Mouse (Mus musculus): ENCODE results near the gene Bst2. TPM values are rescaled to one million over a fixed set of nuclear protein-coding genes. Genes with fewer than 3 reads are reported as not detected.

Gene Bst2
- polyA plus RNA-seq, 1 experiment from 2014 or later: 5.6 TPM

DNA sequence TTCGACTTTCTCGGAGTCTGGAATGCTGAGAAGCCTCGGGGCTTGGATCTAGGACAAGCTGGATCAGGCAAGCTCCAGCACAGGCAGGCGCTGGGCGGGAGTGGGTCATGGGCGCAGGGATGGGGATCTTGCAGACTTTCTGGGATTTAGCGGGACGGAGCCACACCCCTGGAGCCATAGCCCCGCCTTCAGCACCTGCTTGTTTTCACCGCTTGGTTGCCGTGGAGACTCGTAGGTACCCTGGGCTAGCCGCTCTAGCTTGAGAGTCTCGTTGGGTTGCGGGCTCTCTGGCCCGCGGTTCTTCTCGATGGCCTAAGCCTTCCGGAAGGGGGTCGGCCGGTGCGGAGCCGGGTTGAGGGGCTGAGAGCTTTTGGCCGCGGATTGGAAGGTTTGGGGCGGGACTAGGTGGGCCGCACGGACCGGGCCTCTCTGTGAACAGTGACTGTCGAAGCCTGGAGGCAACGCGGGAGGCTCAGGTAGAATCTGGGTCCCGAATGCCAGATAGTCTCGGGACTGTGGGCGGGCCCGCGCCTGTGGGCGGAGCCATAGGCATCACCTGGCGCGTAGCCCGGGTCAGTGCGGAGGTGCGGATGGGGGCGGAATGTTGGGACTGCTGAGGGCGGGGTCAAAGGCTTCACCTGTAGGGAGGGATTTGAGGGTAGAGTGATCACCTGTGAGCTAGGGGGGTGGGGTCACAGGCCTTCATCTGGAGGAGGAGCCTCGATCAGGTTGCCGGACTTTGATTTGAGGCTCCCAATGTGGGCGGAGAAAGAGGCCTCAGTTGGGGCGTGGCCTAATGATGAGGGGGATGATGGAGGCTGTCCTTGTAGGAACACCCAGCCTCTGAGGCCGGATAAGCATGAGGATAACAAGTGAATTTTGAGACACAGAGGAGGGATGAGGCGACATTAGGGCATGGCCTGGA, 32.4 kb upstream of the Bst2 start:
- Histone ChIP-seq H3K36me3 (no peaks in the 10 kb centered on the region), H3K4me3 (peak overlapping the region; percentile 56), H3K27ac (peak overlapping the region; percentile 61), H3K27me3 (ENCODE audit: low read depth, poor library complexity, severe bottlenecking) (peaks cover 54% of the 10 kb centered on the region), H3K4me1 (peaks cover 29% of the 10 kb centered on the region), H3K9me3 (replicated peaks) (no peaks in the 10 kb centered on the region)
- WGBS: under 1% methylated on average over 51 of the region's 51 CpGs
- DNase-seq (ENCODE audit: low spot score): peak; percentile 84

GRCm38 (mm10) chr8:71568941-71569340, 31.7 kb upstream of the Bst2 start:
- 14% methylated on average over 6 of the region's 6 CpGs for WGBS
- H3K4me1 ChIP-seq: peaks cover 29% of the 10 kb centered on the region

DNA sequence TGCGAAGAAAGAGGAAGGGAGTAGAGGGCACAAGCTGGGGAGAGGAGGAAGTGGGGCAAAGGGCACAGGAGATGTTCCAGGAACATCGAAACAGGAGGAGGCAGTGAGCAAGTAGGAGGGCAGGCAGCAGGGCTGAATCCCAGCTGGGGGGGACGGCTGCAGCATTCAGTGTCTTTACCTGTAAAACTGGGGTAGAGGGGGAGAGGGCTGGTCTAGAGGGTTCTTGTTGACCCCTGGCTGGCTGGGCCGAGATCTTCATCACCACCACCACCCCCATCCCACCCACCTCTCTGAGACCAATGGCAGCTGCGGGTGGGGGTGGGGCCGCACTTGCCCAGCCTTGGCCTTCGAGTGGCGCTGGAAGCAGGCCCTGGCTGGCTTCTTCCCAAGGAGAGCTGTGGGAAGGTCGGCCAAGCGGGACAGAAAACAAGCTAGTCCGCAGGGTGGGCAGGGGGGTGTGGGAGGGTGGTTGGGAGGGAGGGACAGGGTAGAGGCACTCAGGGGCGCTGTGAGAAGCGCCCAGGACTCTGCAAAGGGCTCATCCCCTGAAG, 31.2 kb upstream of the Bst2 start, which contains the start of gene Slc27a1:
TSS of gene Slc27a1 (plus strand) at position 496 of the 551 bp plus-strand sequence.
- Histone ChIP-seq H3K36me3 (no peaks in the 10 kb centered on the region), H3K9me3 (replicated peaks) (peaks cover 4% of the 10 kb centered on the region), H3K4me1 (peaks cover 29% of the 10 kb centered on the region), H3K4me3 (peak within 1 kb of the TSS; percentile 56), H3K27ac (peak within 1 kb of the TSS; percentile 61), H3K27me3 (ENCODE audit: low read depth, poor library complexity, severe bottlenecking) (peaks cover 66% of the 10 kb centered on the region)
- WGBS: 9% methylated on average over 13 of the region's 13 CpGs
- DNase-seq (ENCODE audit: low spot score): no peak

More at GRCm38 (mm10) chr8:71568941-71569340, 31.7 kb upstream of the Bst2 start:
- H3K27ac ChIP-seq: peak overlapping the region; percentile 61
- DNase-seq (ENCODE audit: low spot score): no peak
- peak overlapping the region; percentile 56 for H3K4me3 ChIP-seq
- H3K36me3 ChIP-seq: no peaks in the 10 kb centered on the region
- peaks cover 61% of the 10 kb centered on the region for H3K27me3 ChIP-seq (ENCODE audit: low read depth, poor library complexity, severe bottlenecking)
- peaks cover 4% of the 10 kb centered on the region for H3K9me3 ChIP-seq (replicated peaks)

GRCm38 (mm10) chr8:71567587-71567986, 30.3 kb upstream of the Bst2 start:
- H3K9me3 ChIP-seq (replicated peaks): peaks cover 4% of the 10 kb centered on the region
- no peak overlapping the region for H3K27ac ChIP-seq
- no peaks in the 10 kb centered on the region for H3K36me3 ChIP-seq
- no peak overlapping the region for H3K4me3 ChIP-seq
- DNase-seq (ENCODE audit: low spot score): no peak
- peaks cover 75% of the 10 kb centered on the region for H3K27me3 ChIP-seq (ENCODE audit: low read depth, poor library complexity, severe bottlenecking)
- H3K4me1 ChIP-seq: peaks cover 34% of the 10 kb centered on the region
- WGBS: 72% methylated on average over 7 of the region's 7 CpGs

GRCm38 (mm10) chr8:71566501-71566900, 29.2 kb upstream of the Bst2 start, which contains the start of gene Nxnl1:
TSS of gene Nxnl1 (minus strand) at chr8:71566601.
- H3K27me3 ChIP-seq (ENCODE audit: low read depth, poor library complexity, severe bottlenecking): peaks cover 79% of the 10 kb centered on the region
- DNase-seq (ENCODE audit: low spot score): no peak
- H3K27ac ChIP-seq: no peak within 1 kb of the TSS
- WGBS: 66% methylated on average over 3 of the region's 3 CpGs
- no peak within 1 kb of the TSS for H3K4me3 ChIP-seq
- H3K9me3 ChIP-seq (replicated peaks): peaks cover 4% of the 10 kb centered on the region
- peaks cover 35% of the 10 kb centered on the region for H3K4me1 ChIP-seq
- H3K36me3 ChIP-seq: no peaks in the 10 kb centered on the region

DNA sequence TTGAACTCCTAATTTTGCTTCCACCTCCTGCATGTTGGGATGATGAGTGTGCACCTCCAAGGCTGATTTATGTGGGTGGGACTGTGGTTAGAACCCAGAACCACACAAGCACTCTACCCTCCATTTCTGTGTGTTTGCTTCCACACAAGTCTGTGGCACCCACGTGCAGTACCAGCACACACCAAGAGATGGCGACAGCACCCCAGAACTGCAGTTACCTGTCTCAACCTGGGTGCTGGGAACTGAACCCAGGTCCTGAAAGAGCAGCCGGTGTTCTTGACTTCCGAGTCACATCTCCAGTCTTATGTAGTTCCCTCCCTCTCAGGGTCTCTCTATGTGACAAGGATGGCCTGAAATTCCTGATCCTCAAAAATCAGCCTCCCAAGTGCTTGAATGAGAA, 26.7 kb upstream of the Bst2 start:
- no peak for DNase-seq (ENCODE audit: low spot score)
- H3K4me3 ChIP-seq: no peak overlapping the region

DNA sequence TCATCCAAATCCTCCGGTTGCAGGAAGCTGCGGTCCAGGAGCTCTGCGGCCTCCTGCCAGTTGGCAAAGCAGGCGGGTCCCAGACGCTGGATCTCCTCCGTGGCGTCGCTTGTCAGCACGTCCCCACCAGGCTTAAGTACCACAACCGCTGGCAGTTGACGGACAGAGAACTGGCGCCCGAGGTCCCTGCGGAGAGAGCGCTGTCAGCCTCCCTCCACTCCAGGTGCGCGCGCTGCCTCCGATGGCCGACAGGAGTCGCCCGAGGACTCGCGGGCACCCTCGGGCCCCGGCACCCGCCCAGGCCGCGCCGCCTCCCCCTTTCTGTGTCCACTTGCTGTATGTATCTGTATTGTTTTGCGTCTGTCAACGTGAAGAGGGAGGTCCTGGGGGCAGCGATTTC, 25.5 kb upstream of the Bst2 start:
- peak; percentile 81 for DNase-seq (ENCODE audit: low spot score)
- peaks cover 4% of the 10 kb centered on the region for H3K9me3 ChIP-seq (replicated peaks)
- no peaks in the 10 kb centered on the region for H3K36me3 ChIP-seq
- peak overlapping the region; percentile 31 for H3K4me3 ChIP-seq
- WGBS: 2% methylated on average over 33 of the region's 33 CpGs
- H3K27me3 ChIP-seq (ENCODE audit: low read depth, poor library complexity, severe bottlenecking): peaks cover 97% of the 10 kb centered on the region
- H3K27ac ChIP-seq: no peak overlapping the region
- H3K4me1 ChIP-seq: peaks cover 21% of the 10 kb centered on the region

More for the DNA sequence above, 26.7 kb upstream of the Bst2 start:
- Histone ChIP-seq H3K27me3 (ENCODE audit: low read depth, poor library complexity, severe bottlenecking) (peaks cover 97% of the 10 kb centered on the region), H3K36me3 (no peaks in the 10 kb centered on the region), H3K9me3 (replicated peaks) (peaks cover 4% of the 10 kb centered on the region), H3K27ac (no peak overlapping the region), H3K4me1 (peaks cover 19% of the 10 kb centered on the region)
- WGBS: 92% methylated on average over 4 of the region's 4 CpGs

DNA sequence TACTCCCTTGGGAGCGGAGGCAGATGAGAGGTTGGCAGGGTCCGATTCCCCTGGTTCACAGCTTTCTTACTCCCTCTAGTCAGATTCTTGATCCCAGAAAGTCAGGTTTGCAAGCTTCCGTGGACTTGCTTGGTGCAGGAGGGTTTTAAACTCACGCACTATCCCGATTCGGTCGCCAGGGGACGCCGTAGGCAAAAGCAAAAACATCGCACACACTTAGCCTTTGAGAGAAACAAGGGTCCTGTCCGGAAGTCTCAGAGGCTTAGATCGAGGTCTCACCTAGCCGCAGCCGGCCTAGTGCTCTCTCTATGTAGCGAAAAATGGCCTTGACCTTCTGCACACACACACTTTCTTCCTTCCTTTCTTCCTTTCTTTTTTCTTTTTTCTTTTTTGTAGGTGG, 24.1 kb upstream of the Bst2 start:
- Histone ChIP-seq H3K27me3 (ENCODE audit: low read depth, poor library complexity, severe bottlenecking) (peaks cover 97% of the 10 kb centered on the region), H3K9me3 (replicated peaks) (peaks cover 4% of the 10 kb centered on the region), H3K4me1 (peaks cover 21% of the 10 kb centered on the region), H3K36me3 (no peaks in the 10 kb centered on the region), H3K4me3 (no peak overlapping the region; the same call in 1 of the 2 replicates), H3K27ac (no peak overlapping the region)
- WGBS: 3% methylated on average over 15 of the region's 15 CpGs
- DNase-seq (ENCODE audit: low spot score): peak; percentile 82

DNA sequence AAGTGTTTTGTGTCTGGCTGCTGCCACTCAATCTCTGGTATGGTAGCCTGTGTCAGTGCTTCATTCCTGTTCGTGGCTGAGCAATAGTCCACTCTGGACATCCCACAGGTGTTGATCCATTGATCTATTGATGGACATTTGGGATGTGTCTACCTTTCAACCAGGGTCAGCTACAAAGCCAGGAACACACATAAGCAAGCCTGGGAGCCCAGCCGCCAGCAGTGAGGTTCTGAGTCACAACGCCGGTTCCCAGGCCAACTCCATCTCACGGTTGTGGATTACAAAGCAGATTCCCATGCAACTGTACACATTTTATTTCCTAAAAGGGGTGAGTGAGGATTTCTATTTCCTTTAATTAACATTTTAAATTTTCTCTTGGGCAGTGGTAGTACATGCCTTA, 23.5 kb upstream of the Bst2 start:
- WGBS: 85% methylated on average over 5 of the region's 5 CpGs
- peaks cover 21% of the 10 kb centered on the region for H3K4me1 ChIP-seq

DNA sequence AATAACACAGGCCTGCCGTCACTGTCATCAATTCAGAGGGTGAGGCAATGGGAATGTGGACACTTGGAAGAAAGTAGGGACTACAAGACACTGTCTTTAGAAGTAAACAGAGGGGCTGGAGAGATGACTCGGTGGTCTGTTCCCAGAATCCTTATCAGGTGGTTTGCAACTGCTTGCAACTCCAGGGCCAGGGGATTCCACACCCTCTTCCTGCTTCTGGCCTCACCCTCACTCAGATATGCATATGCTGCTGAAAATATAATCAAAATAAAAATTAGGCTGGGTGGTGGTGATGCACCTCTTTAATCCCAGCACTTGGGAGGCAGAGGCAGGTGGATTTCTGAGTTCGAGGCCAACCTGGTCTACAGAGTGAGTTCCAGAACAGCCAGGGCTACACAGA, 22.8 kb upstream of the Bst2 start:
- H3K9me3 ChIP-seq (replicated peaks): peaks cover 4% of the 10 kb centered on the region
- H3K36me3 ChIP-seq: no peaks in the 10 kb centered on the region
- peaks cover 98% of the 10 kb centered on the region for H3K27me3 ChIP-seq (ENCODE audit: low read depth, poor library complexity, severe bottlenecking)
- peaks cover 21% of the 10 kb centered on the region for H3K4me1 ChIP-seq
- 77% methylated on average over 3 of the region's 3 CpGs for WGBS
- DNase-seq (ENCODE audit: low spot score): no peak
- H3K4me3 ChIP-seq: no peak overlapping the region
- H3K27ac ChIP-seq: no peak overlapping the region

More for the DNA sequence above, 23.5 kb upstream of the Bst2 start:
- Histone ChIP-seq H3K36me3 (no peaks in the 10 kb centered on the region), H3K4me3 (no peak overlapping the region), H3K27ac (no peak overlapping the region), H3K9me3 (replicated peaks) (peaks cover 4% of the 10 kb centered on the region), H3K27me3 (ENCODE audit: low read depth, poor library complexity, severe bottlenecking) (peaks cover 97% of the 10 kb centered on the region)
- DNase-seq (ENCODE audit: low spot score): no peak

- Histone ChIP-seq H3K27me3 (ENCODE audit: low read depth, poor library complexity, severe bottlenecking) (peaks cover 90% of the 10 kb centered on the region), H3K4me1 (peaks cover 21% of the 10 kb centered on the region), H3K27ac (0 out of 2 replicates have a peak overlapping the region, but pooled peaks have one; percentile 30), H3K9me3 (replicated peaks) (peaks cover 2% of the 10 kb centered on the region), H3K4me3 (peak overlapping the region; percentile 51), H3K36me3 (no peaks in the 10 kb centered on the region)
- DNase-seq (ENCODE audit: low spot score): peak; percentile 63
- 2% methylated on average over 24 of the region's 24 CpGs for WGBS
Observed at GRCm38 (mm10) chr8:71558958-71559690, 21.9 kb upstream of the Bst2 start.

DNA sequence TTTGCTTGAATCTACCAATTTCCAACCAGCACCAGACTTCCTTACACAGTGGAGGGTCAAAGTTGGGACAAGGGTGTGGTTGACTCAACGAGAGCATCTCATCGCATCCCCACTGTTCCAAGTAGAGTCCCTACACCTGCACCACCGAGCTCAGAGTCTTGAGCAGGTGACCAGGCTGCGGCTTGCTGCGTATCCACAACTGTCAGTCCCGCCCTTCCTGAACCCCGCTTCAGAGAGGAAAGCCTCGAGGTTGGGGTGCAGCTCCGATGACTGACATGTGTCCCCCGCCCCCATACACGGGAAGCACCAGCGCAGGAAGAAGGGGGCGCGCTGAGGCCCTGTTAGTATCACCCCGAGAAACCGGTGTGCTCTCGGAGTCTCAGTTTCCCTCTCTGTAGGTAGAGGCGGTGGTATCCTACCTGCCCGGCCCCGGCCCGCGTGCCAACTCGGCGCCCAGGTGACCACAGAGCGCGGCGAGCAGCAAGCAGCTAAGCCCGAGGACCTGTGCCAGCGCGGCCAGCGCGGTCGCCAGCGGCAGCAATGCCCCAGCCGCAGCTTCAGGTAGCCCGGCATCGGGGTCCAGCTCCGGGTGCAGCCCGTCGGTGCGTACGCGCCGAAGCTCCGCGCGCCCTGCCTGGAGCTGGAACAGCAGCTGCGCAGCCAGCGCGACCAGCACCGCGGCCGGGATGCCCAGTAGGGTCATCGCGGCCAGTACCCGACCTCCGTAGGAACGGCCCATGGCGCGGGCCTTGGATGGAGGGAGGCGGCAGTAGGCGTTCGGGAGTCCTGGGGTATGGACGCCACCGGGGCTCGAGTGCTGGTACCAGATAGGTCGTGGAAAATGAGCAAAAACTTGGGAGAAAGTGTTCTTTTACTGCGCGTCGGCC, 21.1 kb upstream of the Bst2 start, which contains the start of gene Tmem221:
TSS of gene Tmem221 (minus strand) at position 801 of the 887 bp plus-strand sequence.
- WGBS: 5% methylated on average over 70 of the region's 70 CpGs
- Histone ChIP-seq H3K4me1 (peaks cover 21% of the 10 kb centered on the region), H3K27me3 (ENCODE audit: low read depth, poor library complexity, severe bottlenecking) (peaks cover 82% of the 10 kb centered on the region), H3K4me3 (peak within 1 kb of the TSS; percentile 51), H3K36me3 (no peaks in the 10 kb centered on the region), H3K27ac (0 out of 2 replicates have a peak within 1 kb of the TSS, but pooled peaks have one; percentile 30), H3K9me3 (replicated peaks) (no peaks in the 10 kb centered on the region)
- peak; percentile 52 for DNase-seq (ENCODE audit: low spot score)

All from limb, embryonic 10.5 days (tissue).